Mouse (Mus musculus): ENCODE measurements around the gene Tapbpl. TPM values are rescaled to one million over a fixed set of nuclear protein-coding genes. Genes with fewer than 3 reads are reported as not detected.

The Tapbpl gene
- total RNA-seq, 1 experiment: 4.2 TPM

DNA sequence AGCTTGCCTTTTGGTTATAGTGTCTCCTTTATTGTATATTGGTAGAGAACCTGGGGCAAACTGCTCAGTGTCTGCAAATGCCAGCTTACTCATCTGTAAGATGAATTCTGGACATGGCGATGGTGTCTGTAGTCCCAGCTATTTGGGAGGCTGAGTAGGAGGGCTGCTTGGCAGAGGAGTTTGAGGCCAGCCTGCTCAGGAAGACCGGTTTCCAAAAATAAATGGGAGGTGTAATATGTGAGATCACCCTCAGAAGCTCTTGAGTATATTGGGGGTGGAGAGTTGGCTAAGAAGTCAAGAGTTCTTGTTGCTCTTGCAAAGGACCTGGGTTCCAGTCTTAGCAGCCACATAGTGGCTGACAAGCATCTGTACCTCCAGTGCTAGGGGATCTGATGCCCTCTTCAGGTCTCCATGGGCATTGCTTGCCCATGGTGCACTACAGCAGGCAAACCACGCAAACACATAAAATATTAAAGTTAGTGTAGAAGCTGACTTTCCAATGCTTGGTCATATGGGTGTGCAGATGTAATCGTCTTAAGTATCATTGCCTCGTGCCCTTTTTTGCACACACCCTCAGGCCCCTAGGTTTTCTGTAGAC, 6.0 kb downstream of the Tapbpl start:
- peaks cover 0 to 4% of the 10 kb centered on the region in 2 experiments; a peak in 1 of 4 replicates for H3K4me1 ChIP-seq (ENCODE audit: control insufficient read depth in 2 of 2, insufficient read depth in 2 of 2, low read length in 2 of 2, poor library complexity in 1 of 2)
- no peak overlapping the region for H3K27ac ChIP-seq (ENCODE audit: insufficient read depth, low read depth, low read length, poor library complexity, severe bottlenecking)
- no peaks in the 10 kb centered on the region for H3K9me3 ChIP-seq (ENCODE audit: control insufficient read depth, insufficient read depth, low read depth, low read length)
- H3K9ac ChIP-seq (ENCODE audit: insufficient read depth, low read depth, low read length, poor library complexity, severe bottlenecking): no peak overlapping the region
- in situ Hi-C loops (cut with MboI; ENCODE audit: low sequenced_read_pairs in 2 of 2, unreplicated experiment in 2 of 2): no loop called here
- no peak for TF ChIP-seq ZC3H11A (IDR thresholded peaks at IDR 0.05; ENCODE audit: borderline replicate concordance, low read depth, low read length)
- TF ChIP-seq HCFC1 (IDR thresholded peaks at IDR 0.05; ENCODE audit: borderline replicate concordance, insufficient read depth, low read length): no peak
- no peak for TF ChIP-seq MAFK (IDR thresholded peaks at IDR 0.05; ENCODE audit: insufficient read depth, low read depth, low read length)
- TF ChIP-seq CHD2 (IDR thresholded peaks at IDR 0.05; ENCODE audit: low read depth, low read length): no peak
- TF ChIP-seq ZNF384 (IDR thresholded peaks at IDR 0.05; ENCODE audit: low read depth, low read length): no peak
- no peak overlapping the region for H3K4me3 ChIP-seq (ENCODE audit: insufficient read depth in 1 of 2, low read depth in 1 of 2, low read length in 2 of 2, poor library complexity in 1 of 2, severe bottlenecking in 1 of 2)
- DNase-seq (ENCODE audit: low read depth, low spot score): no peak
- no peaks in the 10 kb centered on the region for H3K36me3 ChIP-seq (ENCODE audit: control insufficient read depth, insufficient read depth, low read length, poor library complexity, severe bottlenecking)

DNA sequence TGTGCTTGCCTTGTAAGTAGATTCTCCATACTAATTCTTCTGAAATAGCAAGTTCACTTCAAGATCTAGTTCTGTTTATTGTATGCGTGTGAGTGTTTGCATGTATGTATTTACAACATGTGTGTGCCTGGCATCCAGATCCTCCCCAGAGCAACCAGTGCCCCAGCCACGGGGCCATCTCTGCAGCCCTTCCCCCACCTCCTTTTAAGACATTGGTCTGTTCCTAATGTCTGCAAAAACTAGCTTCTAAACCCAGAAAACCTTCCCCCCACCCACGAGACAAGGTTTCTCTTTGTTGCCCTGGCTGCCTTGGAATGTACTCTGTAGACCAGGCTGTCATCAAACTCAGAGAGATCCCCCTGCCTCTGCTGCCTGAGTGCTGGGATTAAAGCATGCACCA, 9.1 kb downstream of the Tapbpl start:
- in situ Hi-C loops (cut with MboI; ENCODE audit: low sequenced_read_pairs in 2 of 2, unreplicated experiment in 2 of 2): no loop called here
- no peak for TF ChIP-seq HCFC1 (IDR thresholded peaks at IDR 0.05; ENCODE audit: borderline replicate concordance, insufficient read depth, low read length)
- TF ChIP-seq ZC3H11A (IDR thresholded peaks at IDR 0.05; ENCODE audit: borderline replicate concordance, low read depth, low read length): no peak
- no peak for TF ChIP-seq MAFK (IDR thresholded peaks at IDR 0.05; ENCODE audit: insufficient read depth, low read depth, low read length)
- TF ChIP-seq ZNF384 (IDR thresholded peaks at IDR 0.05; ENCODE audit: low read depth, low read length): no peak
- no peak for TF ChIP-seq CHD2 (IDR thresholded peaks at IDR 0.05; ENCODE audit: low read depth, low read length)
- Histone ChIP-seq H3K9me3 (ENCODE audit: control insufficient read depth, insufficient read depth, low read depth, low read length) (no peaks in the 10 kb centered on the region), H3K4me3 (ENCODE audit: insufficient read depth in 1 of 2, low read depth in 1 of 2, low read length in 2 of 2, poor library complexity in 1 of 2, severe bottlenecking in 1 of 2) (no peak overlapping the region), H3K4me1 (ENCODE audit: control insufficient read depth in 2 of 2, insufficient read depth in 2 of 2, low read length in 2 of 2, poor library complexity in 1 of 2) (peaks cover 0 to 5% of the 10 kb centered on the region in 2 experiments; a peak in 1 of 4 replicates), H3K36me3 (ENCODE audit: control insufficient read depth, insufficient read depth, low read length, poor library complexity, severe bottlenecking) (peaks cover 5% of the 10 kb centered on the region; the same call in 1 of the 2 replicates), H3K27ac (ENCODE audit: insufficient read depth, low read depth, low read length, poor library complexity, severe bottlenecking) (no peak overlapping the region), H3K9ac (ENCODE audit: insufficient read depth, low read depth, low read length, poor library complexity, severe bottlenecking) (no peak overlapping the region)
- no peak for DNase-seq (ENCODE audit: low read depth, low spot score)

DNA sequence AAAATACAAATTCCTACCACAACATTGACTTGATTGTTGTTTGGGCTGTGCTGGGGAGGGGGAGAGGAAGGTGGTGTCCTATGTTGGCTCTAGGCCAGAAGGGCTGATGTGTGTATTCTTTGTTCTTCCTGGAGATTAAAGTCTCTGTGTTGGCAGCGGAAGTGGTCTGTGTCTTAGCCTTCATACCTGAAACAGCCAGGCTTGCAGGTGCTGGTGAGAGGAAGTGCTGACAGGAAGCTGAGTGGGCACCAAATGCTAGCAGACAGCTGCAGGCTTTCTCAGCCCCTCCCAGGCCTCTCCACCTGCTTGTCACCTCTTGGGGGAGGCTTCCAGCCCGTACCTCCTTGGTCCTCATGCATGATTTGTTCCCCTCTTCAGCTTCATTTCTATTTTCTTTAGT, 9.5 kb downstream of the Tapbpl start:
- DNase-seq (ENCODE audit: low read depth, low spot score): no peak

DNA sequence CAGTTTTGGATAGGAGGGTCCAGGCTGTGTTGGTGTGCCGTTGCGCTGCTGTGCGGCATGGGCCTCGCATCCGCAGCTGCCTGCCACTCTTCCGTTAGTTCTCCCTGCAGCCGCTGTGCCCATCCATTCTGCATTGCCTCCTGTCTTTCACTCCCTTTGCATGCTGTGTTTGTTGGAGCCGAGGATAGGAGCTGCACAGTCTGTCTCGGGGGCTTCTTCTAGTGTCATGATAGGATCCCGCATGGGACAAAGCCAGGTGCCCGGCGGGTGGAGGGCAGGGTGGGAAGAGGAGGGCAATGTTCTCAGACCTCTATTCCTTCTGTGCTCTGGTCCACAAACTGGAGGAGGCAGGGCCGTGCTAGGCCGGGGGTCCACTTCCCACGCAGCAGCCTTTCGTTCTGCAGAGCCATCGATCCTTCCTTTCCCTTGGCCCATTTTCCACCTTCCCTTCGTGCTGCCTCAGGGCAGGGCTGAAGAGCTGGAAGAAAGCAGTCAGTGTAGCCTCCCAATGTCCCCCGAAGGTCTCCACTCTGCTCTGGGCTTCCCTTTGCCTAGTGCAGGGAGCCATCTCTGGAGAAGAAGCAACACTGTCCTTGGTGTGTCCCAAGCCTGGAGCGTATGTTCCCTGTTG, 10.4 kb downstream of the Tapbpl start:
- TF ChIP-seq MAFK (IDR thresholded peaks at IDR 0.05; ENCODE audit: insufficient read depth, low read depth, low read length): no peak
- TF ChIP-seq CHD2 (IDR thresholded peaks at IDR 0.05; ENCODE audit: low read depth, low read length): no peak
- TF ChIP-seq ZC3H11A (IDR thresholded peaks at IDR 0.05; ENCODE audit: borderline replicate concordance, low read depth, low read length): no peak
- no peak for TF ChIP-seq ZNF384 (IDR thresholded peaks at IDR 0.05; ENCODE audit: low read depth, low read length)
- no peak for TF ChIP-seq HCFC1 (IDR thresholded peaks at IDR 0.05; ENCODE audit: borderline replicate concordance, insufficient read depth, low read length)
- H3K36me3 ChIP-seq (ENCODE audit: control insufficient read depth, insufficient read depth, low read length, poor library complexity, severe bottlenecking): peaks cover 5% of the 10 kb centered on the region; the same call in 1 of the 2 replicates
- in situ Hi-C loops (cut with MboI; ENCODE audit: low sequenced_read_pairs in 2 of 2, unreplicated experiment in 2 of 2): no loop called here
- H3K4me1 ChIP-seq (ENCODE audit: control insufficient read depth in 2 of 2, insufficient read depth in 2 of 2, low read length in 2 of 2, poor library complexity in 1 of 2): peaks cover under 1 to 5% of the 10 kb centered on the region in 2 experiments; a peak in 1 of 4 replicates
- H3K4me3 ChIP-seq (ENCODE audit: insufficient read depth in 1 of 2, low read depth in 1 of 2, low read length in 2 of 2, poor library complexity in 1 of 2, severe bottlenecking in 1 of 2): no peak overlapping the region
- no peak overlapping the region for H3K27ac ChIP-seq (ENCODE audit: insufficient read depth, low read depth, low read length, poor library complexity, severe bottlenecking)
- no peak overlapping the region; the same call in 1 of the 2 replicates for H3K9ac ChIP-seq (ENCODE audit: insufficient read depth, low read depth, low read length, poor library complexity, severe bottlenecking)
- no peak for DNase-seq (ENCODE audit: low read depth, low spot score)
- H3K9me3 ChIP-seq (ENCODE audit: control insufficient read depth, insufficient read depth, low read depth, low read length): no peaks in the 10 kb centered on the region

More for the DNA sequence above, 9.5 kb downstream of the Tapbpl start:
- Histone ChIP-seq H3K4me1 (ENCODE audit: control insufficient read depth in 2 of 2, insufficient read depth in 2 of 2, low read length in 2 of 2, poor library complexity in 1 of 2) (peaks cover 0 to 5% of the 10 kb centered on the region in 2 experiments; a peak in 1 of 4 replicates), H3K9ac (ENCODE audit: insufficient read depth, low read depth, low read length, poor library complexity, severe bottlenecking) (no peak overlapping the region), H3K27ac (ENCODE audit: insufficient read depth, low read depth, low read length, poor library complexity, severe bottlenecking) (no peak overlapping the region), H3K4me3 (ENCODE audit: insufficient read depth in 1 of 2, low read depth in 1 of 2, low read length in 2 of 2, poor library complexity in 1 of 2, severe bottlenecking in 1 of 2) (no peak overlapping the region), H3K9me3 (ENCODE audit: control insufficient read depth, insufficient read depth, low read depth, low read length) (no peaks in the 10 kb centered on the region), H3K36me3 (ENCODE audit: control insufficient read depth, insufficient read depth, low read length, poor library complexity, severe bottlenecking) (peaks cover 5% of the 10 kb centered on the region; the same call in 1 of the 2 replicates)
- in situ Hi-C loops (cut with MboI; ENCODE audit: low sequenced_read_pairs in 2 of 2, unreplicated experiment in 2 of 2): no loop called here
- TF ChIP-seq CHD2 (IDR thresholded peaks at IDR 0.05; ENCODE audit: low read depth, low read length): no peak
- TF ChIP-seq HCFC1 (IDR thresholded peaks at IDR 0.05; ENCODE audit: borderline replicate concordance, insufficient read depth, low read length): no peak
- no peak for TF ChIP-seq ZNF384 (IDR thresholded peaks at IDR 0.05; ENCODE audit: low read depth, low read length)
